Mouse (Mus musculus) kidney, adult 2 months (tissue): ENCODE results near the gene Spsb4.

Source experiments
- CTCF ChIP-seq: fragments of 200-500 bp; conservative IDR thresholded peaks from 2 replicates; pipeline ENCODE4 v1.5.1; 2011; ENCODE audit warnings: low read depth, mild to moderate bottlenecking, control low read depth, low read length, moderate library complexity, mixed read lengths; ENCODE audit not compliant: insufficient read depth, insufficient read length
- POLR2A ChIP-seq: fragments of 200-500 bp; IDR thresholded peaks from one replicate; pipeline ENCODE4 v1.6.1; 2011; ENCODE audit warnings: low read depth, low read length, control low read depth

GRCm38 (mm10) chr9:96914005-96914404, 104.6 kb downstream of the Spsb4 start:
- TF ChIP-seq CTCF (no peak), POLR2A (no peak)
